Comparison of ENCODE assay signal across 12 mouse cellular contexts in genomic region chr17:10135111-10135510, GRCm38 (mm10).
A peak's percentile ranks its signal among the peaks of the same experiment; 100 is the strongest.
DNase-seq lines count a peak whose midpoint lies in the region.
"Had no signal": no experiment of that assay in that cellular context is flagged by ENCODE, and none has a peak within 500 bp of the region (broad histone marks: within the 10 kb centered on the region; RNA-seq: fewer than 3 reads in every experiment).

No protein-coding gene starts in this region.

- DNase-seq in adrenal gland, postnatal 10 days: peak; percentile 30
- no peak for DNase-seq in adrenal gland, postnatal 25 days
- peak; percentile 32 for DNase-seq in kidney, postnatal 14 days
- DNase-seq in kidney, adult 9 months: no peak
- DNase-seq in WW6 (ENCODE audit: low read depth, low spot score): peak; percentile 5
- peak; percentile 20 for DNase-seq in lung, postnatal 14 days
- no peak for DNase-seq in frontal cortex, postnatal 14 days (ENCODE audit: low spot score in 2 of 2)
- DNase-seq in spleen, postnatal 36 days (ENCODE audit: low spot score in 2 of 2): no peak
- DNase-seq: cerebellum, postnatal 36 days; gastrocnemius, postnatal 25 days; right cerebral cortex, postnatal 4 days; thymus, adult 2 months had no signal

Comparison
In these comparisons a context has a peak if more than half of its experiments do, and no peak if none do; other contexts are left out.
1. DNase-seq: peak in adrenal gland, postnatal 10 days (single experiment), kidney, postnatal 14 days (single experiment), WW6 (single experiment) and lung, postnatal 14 days (single experiment); none in adrenal gland, postnatal 25 days (single experiment), kidney, adult 9 months (single experiment), frontal cortex, postnatal 14 days (0 of 2) and spleen, postnatal 36 days (0 of 2).